Comparison of ENCODE assay signal across 19 mouse cellular contexts in the genomic region with DNA sequence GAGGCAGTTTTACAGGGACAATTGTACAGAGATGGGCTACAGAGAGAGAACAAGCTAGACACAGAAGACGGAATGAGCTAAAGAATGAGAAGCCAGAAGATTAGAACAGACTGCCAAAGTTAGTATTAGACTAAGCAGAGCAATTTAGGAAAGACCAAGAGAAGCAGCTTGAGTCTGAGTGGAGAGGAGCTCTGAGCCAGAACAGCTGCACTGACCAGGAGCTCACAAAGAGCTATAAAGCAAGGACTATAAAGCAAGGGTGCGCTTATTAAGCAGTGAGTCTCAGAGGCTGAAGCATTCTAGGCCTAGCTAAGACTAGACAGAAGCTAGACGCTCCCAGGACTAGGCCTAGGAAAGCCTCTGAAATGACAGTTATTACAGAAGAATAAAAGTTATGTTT.
DNase-seq lines count a peak whose midpoint lies in the region; ATAC-seq and TF ChIP-seq lines count a peak whose summit lies in the region.
"Had no signal": no experiment of that assay in that cellular context is flagged by ENCODE, and none has a peak within 500 bp of the region (broad histone marks: within the 10 kb centered on the region; RNA-seq: fewer than 3 reads in every experiment).

No protein-coding gene starts in this region.

- no peaks in the 10 kb centered on the region for H3K36me3 ChIP-seq in embryonic facial prominence, embryonic 14.5 days (ENCODE audit: control insufficient read depth, insufficient read depth, low read length)
- H3K36me3 ChIP-seq in embryonic facial prominence, embryonic 10.5 days (replicated peaks), result no peaks in the 10 kb centered on the region
- no peaks in the 10 kb centered on the region for H3K36me3 ChIP-seq in midbrain, embryonic 13.5 days
- H3K36me3 ChIP-seq in midbrain, postnatal 0 days (ENCODE audit: insufficient read depth, low read length), result no peaks in the 10 kb centered on the region
- no peaks in the 10 kb centered on the region for H3K36me3 ChIP-seq in C2C12 (ENCODE audit: control insufficient read depth, insufficient read depth)
- no peaks in the 10 kb centered on the region for H3K36me3 ChIP-seq in intestine, embryonic 15.5 days
- H3K36me3 ChIP-seq: embryonic facial prominence, embryonic 13.5 days; forebrain, embryonic 15.5 days had no signal

- H3K4me3 ChIP-seq in embryonic facial prominence, embryonic 14.5 days (ENCODE audit: low read depth, low read length), result no peak overlapping the region
- H3K4me3 ChIP-seq in embryonic facial prominence, embryonic 10.5 days, result no peak overlapping the region
- H3K4me3 ChIP-seq in midbrain, embryonic 13.5 days (replicated peaks), result no peak overlapping the region
- no peak overlapping the region for H3K4me3 ChIP-seq in midbrain, postnatal 0 days (ENCODE audit: low read depth, low read length)
- H3K4me3 ChIP-seq in C2C12 (ENCODE audit: insufficient read depth, poor library complexity, severe bottlenecking), result no peak overlapping the region
- no peak overlapping the region for H3K4me3 ChIP-seq in intestine, embryonic 15.5 days (replicated peaks)
- H3K4me3 ChIP-seq: embryonic facial prominence, embryonic 13.5 days; forebrain, embryonic 13.5 days; forebrain, embryonic 15.5 days had no signal

- H3K27me3 ChIP-seq in embryonic facial prominence, embryonic 14.5 days (replicated peaks; ENCODE audit: control insufficient read depth, insufficient read depth, low read length), result no peaks in the 10 kb centered on the region
- H3K27me3 ChIP-seq in embryonic facial prominence, embryonic 10.5 days (replicated peaks; ENCODE audit: low read depth, poor library complexity, severe bottlenecking), result no peaks in the 10 kb centered on the region
- H3K27me3 ChIP-seq in midbrain, embryonic 13.5 days, result no peaks in the 10 kb centered on the region
- no peaks in the 10 kb centered on the region for H3K27me3 ChIP-seq in midbrain, postnatal 0 days (ENCODE audit: insufficient read depth, low read length)
- H3K27me3 ChIP-seq in C2C12 (ENCODE audit: control insufficient read depth, insufficient read depth, insufficient read length), result no peaks in the 10 kb centered on the region
- H3K27me3 ChIP-seq in intestine, embryonic 15.5 days (replicated peaks), result no peaks in the 10 kb centered on the region
- H3K27me3 ChIP-seq: embryonic facial prominence, embryonic 13.5 days; forebrain, embryonic 13.5 days; forebrain, embryonic 15.5 days had no signal

- no peak overlapping the region for H3K4me2 ChIP-seq in embryonic facial prominence, embryonic 14.5 days (ENCODE audit: low read depth, low read length)
- no peak overlapping the region for H3K4me2 ChIP-seq in midbrain, embryonic 13.5 days (replicated peaks)
- no peak overlapping the region for H3K4me2 ChIP-seq in midbrain, postnatal 0 days (ENCODE audit: low read depth, low read length, poor library complexity, severe bottlenecking)
- H3K4me2 ChIP-seq in intestine, embryonic 15.5 days (replicated peaks), result no peak overlapping the region
- H3K4me2 ChIP-seq: embryonic facial prominence, embryonic 13.5 days; forebrain, embryonic 13.5 days; forebrain, embryonic 15.5 days had no signal

- no peak for TF ChIP-seq CTCF in midbrain, postnatal 0 days (IDR thresholded peaks at IDR 0.05)
- no peak for TF ChIP-seq CTCF in C2C12 (IDR thresholded peaks at IDR 0.05; ENCODE audit: control insufficient read depth, insufficient read depth, insufficient read length)

- H3K79me3 ChIP-seq in C2C12 (ENCODE audit: low read depth), result no peaks in the 10 kb centered on the region

- DNase-seq in embryonic facial prominence, embryonic 14.5 days (ENCODE audit: low spot score), result peak; percentile 17
- no peak for DNase-seq in embryonic facial prominence, embryonic 10.5 days (ENCODE audit: low spot score)
- DNase-seq in midbrain, postnatal 0 days (ENCODE audit: low spot score), result no peak
- DNase-seq: adrenal gland, adult 2 months; adrenal gland, postnatal 10 days; adrenal gland, postnatal 25 days; B cell, adult 2 months; cerebellum, adult 11 months; cerebellum, adult 18-20 months; cerebellum, adult 9-10 months; cerebellum, postnatal 10 days; cerebellum, postnatal 25 days; forebrain, postnatal 0 days had no signal

- no peak overlapping the region for H3ac ChIP-seq in C2C12 (ENCODE audit: control insufficient read depth, insufficient read length, low read depth)

- H3K9me3 ChIP-seq in embryonic facial prominence, embryonic 14.5 days (ENCODE audit: control insufficient read depth, low read length), result no peaks in the 10 kb centered on the region
- no peaks in the 10 kb centered on the region for H3K9me3 ChIP-seq in embryonic facial prominence, embryonic 10.5 days
- H3K9me3 ChIP-seq in midbrain, embryonic 13.5 days, result no peaks in the 10 kb centered on the region
- no peaks in the 10 kb centered on the region for H3K9me3 ChIP-seq in midbrain, postnatal 0 days (ENCODE audit: low read length)
- no peaks in the 10 kb centered on the region for H3K9me3 ChIP-seq in intestine, embryonic 15.5 days
- H3K9me3 ChIP-seq: embryonic facial prominence, embryonic 13.5 days; forebrain, embryonic 13.5 days; forebrain, embryonic 15.5 days had no signal

- ATAC-seq in embryonic facial prominence, embryonic 14.5 days (ENCODE audit: low read depth), result no peak
- no peak for ATAC-seq in midbrain, embryonic 13.5 days
- ATAC-seq in midbrain, postnatal 0 days (ENCODE audit: low FRiP score), result no peak
- no peak for ATAC-seq in intestine, embryonic 15.5 days
- ATAC-seq: forebrain, embryonic 13.5 days; forebrain, embryonic 15.5 days; forebrain, postnatal 0 days had no signal

- peaks cover 33% of the 10 kb centered on the region for H3K79me2 ChIP-seq in C2C12 (ENCODE audit: control insufficient read depth, insufficient read depth)

- H3K4me1 ChIP-seq in embryonic facial prominence, embryonic 14.5 days (ENCODE audit: control insufficient read depth, insufficient read depth, low read length), result peaks cover 11% of the 10 kb centered on the region
- H3K4me1 ChIP-seq in embryonic facial prominence, embryonic 10.5 days, result peaks cover 19% of the 10 kb centered on the region
- peaks cover 20% of the 10 kb centered on the region for H3K4me1 ChIP-seq in midbrain, embryonic 13.5 days (replicated peaks)
- H3K4me1 ChIP-seq in midbrain, postnatal 0 days (ENCODE audit: insufficient read depth, low read length), result peaks cover 2% of the 10 kb centered on the region; the same call in 1 of the 2 replicates
- H3K4me1 ChIP-seq in intestine, embryonic 15.5 days (replicated peaks), result 0 out of 2 replicates have a peak, but pooled peaks cover 8% of the 10 kb centered on the region

- 72% methylated on average over 3 of the region's 3 CpGs for WGBS in embryonic facial prominence, embryonic 14.5 days
- 88% methylated on average over 3 of the region's 3 CpGs for WGBS in embryonic facial prominence, embryonic 10.5 days
- 80% methylated on average over 3 of the region's 3 CpGs for WGBS in midbrain, embryonic 13.5 days
- WGBS in midbrain, postnatal 0 days, result 72% methylated on average over 3 of the region's 3 CpGs
- WGBS in intestine, embryonic 15.5 days, result 57% methylated on average over 3 of the region's 3 CpGs

- H3K27ac ChIP-seq in embryonic facial prominence, embryonic 14.5 days (replicated peaks; ENCODE audit: low read depth, low read length), result no peak overlapping the region
- H3K27ac ChIP-seq in embryonic facial prominence, embryonic 10.5 days (replicated peaks), result no peak overlapping the region
- H3K27ac ChIP-seq in midbrain, embryonic 13.5 days, result peak overlapping the region; percentile 9; the same call in 1 of the 2 replicates
- H3K27ac ChIP-seq in midbrain, postnatal 0 days (ENCODE audit: low read depth, low read length), result no peak overlapping the region
- no peak overlapping the region for H3K27ac ChIP-seq in intestine, embryonic 15.5 days
- H3K27ac ChIP-seq: embryonic facial prominence, embryonic 13.5 days; forebrain, embryonic 13.5 days; forebrain, embryonic 15.5 days had no signal

- no peak overlapping the region for H3K9ac ChIP-seq in embryonic facial prominence, embryonic 14.5 days (ENCODE audit: low read depth, low read length)
- H3K9ac ChIP-seq in midbrain, embryonic 13.5 days (replicated peaks), result no peak overlapping the region
- no peak overlapping the region for H3K9ac ChIP-seq in midbrain, postnatal 0 days (replicated peaks; ENCODE audit: low read length, poor library complexity, severe bottlenecking)
- no peak overlapping the region for H3K9ac ChIP-seq in intestine, embryonic 15.5 days
- H3K9ac ChIP-seq: embryonic facial prominence, embryonic 13.5 days; forebrain, embryonic 13.5 days; forebrain, embryonic 15.5 days; forebrain, postnatal 0 days had no signal

TF ChIP-seq in C2C12, 6 proteins besides CTCF, POLR2A, EP300 and RAD21:
- TF ChIP-seq MYOG (IDR thresholded peaks at IDR 0.05; ENCODE audit: control insufficient read depth, extremely low read depth, insufficient read length) (no peak), CEBPB (IDR thresholded peaks at IDR 0.05; ENCODE audit: low read depth) (no peak), MYOD1 (IDR thresholded peaks at IDR 0.05; ENCODE audit: control insufficient read depth, insufficient read length, low read depth) (peak; percentile 42), FOSL1 (IDR thresholded peaks at IDR 0.05; ENCODE audit: insufficient read depth, low read length, poor library complexity, severe bottlenecking) (no peak), MAX (IDR thresholded peaks at IDR 0.05) (no peak)
